ENCODE assay signal across 13 mouse cellular contexts in genomic region chr14:23684463-23685066, GRCm38 (mm10).
A peak's percentile ranks its signal among the peaks of the same experiment; 100 is the strongest.
DNase-seq lines count a peak whose midpoint lies in the region; ATAC-seq and TF ChIP-seq lines count a peak whose summit lies in the region.
"Had no signal": no experiment of that assay in that cellular context is flagged by ENCODE, and none has a peak within 500 bp of the region (broad histone marks: within the 10 kb centered on the region; RNA-seq: fewer than 3 reads in every experiment).

No protein-coding gene starts in this region.

- H3K9me3 ChIP-seq in forebrain, embryonic 16.5 days (ENCODE audit: control insufficient read depth, low read length), result no peaks in the 10 kb centered on the region
- H3K9me3 ChIP-seq: forebrain, embryonic 10.5 days; G1E; midbrain, embryonic 12.5 days had no signal

- intact Hi-C loops in gastrocnemius, adult 2 months (cut with DNase I), result loop anchor here (5.0 kb wide), 1 partner anchor 323 kb away; no protein-coding TSS in a partner anchor
- intact Hi-C loops in left cerebral cortex, postnatal 4 days (cut with DNase I), result loop anchor here (10.0 kb wide), 1 partner anchor 320 kb away; no protein-coding TSS in a partner anchor
- intact Hi-C loops in left cerebral cortex, postnatal 10 days (cut with DNase I), result no loop called here

- POLR2A ChIA-PET in Patski (lab: Charles Lee), result interaction anchor here (0.7 kb wide), 1 partner anchor 305 kb away, joined by 5 read pairs; no protein-coding TSS in a partner anchor

- ATAC-seq in Patski, result peak; percentile 26
- no peak for ATAC-seq in forebrain, embryonic 16.5 days
- ATAC-seq in activated CD4-positive, CD25-positive, alpha-beta regulatory T cell, adult 4 months, result no peak

- no peaks in the 10 kb centered on the region for H3K36me3 ChIP-seq in forebrain, embryonic 16.5 days (ENCODE audit: control insufficient read depth, insufficient read depth)
- H3K36me3 ChIP-seq: forebrain, embryonic 10.5 days; G1E; midbrain, embryonic 12.5 days had no signal

- peak; percentile 51 for TF ChIP-seq CTCF in gastrocnemius, adult 2 months (IDR thresholded peaks at IDR 0.05)
- TF ChIP-seq CTCF in Patski (IDR thresholded peaks at IDR 0.05), result peak; percentile 63

- H3K4me1 ChIP-seq in forebrain, embryonic 16.5 days (replicated peaks; ENCODE audit: control insufficient read depth, insufficient read depth, low read length), result no peaks in the 10 kb centered on the region
- H3K4me1 ChIP-seq: midbrain, embryonic 12.5 days had no signal

- H3K27ac ChIP-seq in gastrocnemius, adult 2 months, result no peak overlapping the region
- no peak overlapping the region for H3K27ac ChIP-seq in forebrain, embryonic 16.5 days (ENCODE audit: low read length)
- H3K27ac ChIP-seq: forebrain, embryonic 10.5 days; midbrain, embryonic 12.5 days had no signal

- H3K4me3 ChIP-seq in gastrocnemius, adult 2 months, result no peak overlapping the region
- H3K4me3 ChIP-seq in forebrain, embryonic 16.5 days (replicated peaks; ENCODE audit: low read length), result no peak overlapping the region
- H3K4me3 ChIP-seq: forebrain, embryonic 10.5 days; midbrain, embryonic 12.5 days had no signal

- no peak overlapping the region for H3K4me2 ChIP-seq in forebrain, embryonic 16.5 days (ENCODE audit: low read length)
- H3K4me2 ChIP-seq: midbrain, embryonic 12.5 days had no signal

- 51% methylated on average over 3 of the region's 3 CpGs for WGBS in forebrain, embryonic 16.5 days

- in situ Hi-C loops in Patski (cut with MboI; ENCODE audit: low pct_unique_long_range_greater_than_20kb), result no loop called here

- no peaks in the 10 kb centered on the region for H3K27me3 ChIP-seq in Patski
- H3K27me3 ChIP-seq in forebrain, embryonic 16.5 days (replicated peaks; ENCODE audit: control insufficient read depth, insufficient read depth, low read length), result no peaks in the 10 kb centered on the region
- H3K27me3 ChIP-seq: midbrain, embryonic 12.5 days had no signal

- CTCF ChIA-PET in Patski (lab: Charles Lee), result interaction anchor here (0.6 to 1.5 kb wide), 5 partner anchors 9 to 653 kb away, joined by 3 to 5 read pairs (median 3); no protein-coding TSS in a partner anchor

- DNase-seq in gastrocnemius, adult 2 months, result no peak
- DNase-seq in gastrocnemius, adult 8-10 months (ENCODE audit: low spot score in 2 of 2), result no peak
- DNase-seq in left cerebral cortex, postnatal 4 days, result peak; percentile 12
- no peak for DNase-seq in left cerebral cortex, postnatal 10 days (ENCODE audit: extremely low spot score in 1 of 2, low spot score in 2 of 2)
- no peak for DNase-seq in Patski (ENCODE audit: low read depth, low spot score)
- peak; percentile 11 for DNase-seq in kidney, postnatal 14 days
- DNase-seq: adrenal gland, adult 8-10 months; lung, adult 2 months had no signal

- no peak overlapping the region for H3K9ac ChIP-seq in forebrain, embryonic 16.5 days (replicated peaks; ENCODE audit: low read depth, low read length)
- H3K9ac ChIP-seq: midbrain, embryonic 12.5 days had no signal

Comparison
In these comparisons a context has a peak if more than half of its experiments do, and no peak if none do; other contexts are left out.
1. DNase-seq: peak in left cerebral cortex, postnatal 4 days (single experiment) and kidney, postnatal 14 days (single experiment); none in gastrocnemius, adult 2 months (single experiment), gastrocnemius, adult 8-10 months (0 of 2), left cerebral cortex, postnatal 10 days (0 of 2) and Patski (single experiment).